Mouse (Mus musculus): ENCODE results near the gene Ugt2a3.
"Not testable (repeated sequence)": the region's sequence is repeated elsewhere in the genome, so short reads cannot be mapped to it uniquely, and the experiment has no call there.

Ugt2a3 gene

DNA sequence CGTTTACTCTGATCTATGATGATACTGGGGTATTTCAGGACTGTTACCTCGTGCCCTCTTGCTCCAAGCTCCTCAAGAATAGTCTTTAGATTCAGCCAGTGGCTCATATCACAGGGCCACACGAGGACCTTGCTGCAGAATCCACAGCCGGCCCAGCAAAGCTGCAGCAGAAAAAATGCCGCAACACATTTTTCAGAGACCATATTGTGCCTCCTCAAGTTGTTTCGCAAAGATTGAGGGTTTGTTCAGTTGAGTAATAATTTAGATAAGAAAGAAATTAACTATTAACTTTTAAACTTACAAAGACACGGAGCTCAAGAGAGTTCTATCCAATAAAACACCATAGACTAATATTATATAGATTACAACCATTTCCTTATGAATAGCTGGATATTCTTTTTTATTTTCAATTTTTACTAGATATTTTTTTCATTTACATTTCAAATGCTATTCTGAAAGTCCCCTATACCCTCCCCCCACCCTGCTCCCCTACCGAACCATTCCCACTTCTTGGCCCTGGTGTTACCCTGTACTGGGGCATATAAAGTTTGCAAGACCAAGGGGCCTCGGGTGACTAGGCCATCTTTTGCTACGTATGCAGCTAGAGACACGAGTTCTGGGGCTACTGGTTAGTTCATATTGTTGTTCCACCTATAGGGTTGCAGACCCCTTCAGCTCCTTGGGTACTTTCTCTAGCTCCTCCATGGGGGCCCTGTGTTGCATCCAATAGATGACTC lies at the start of gene Ugt2a3:
Gene Ugt2a3, minus strand, starts transcription at position 235 of the 737 bp plus-strand sequence.
- no peak for DNase-seq

DNA sequence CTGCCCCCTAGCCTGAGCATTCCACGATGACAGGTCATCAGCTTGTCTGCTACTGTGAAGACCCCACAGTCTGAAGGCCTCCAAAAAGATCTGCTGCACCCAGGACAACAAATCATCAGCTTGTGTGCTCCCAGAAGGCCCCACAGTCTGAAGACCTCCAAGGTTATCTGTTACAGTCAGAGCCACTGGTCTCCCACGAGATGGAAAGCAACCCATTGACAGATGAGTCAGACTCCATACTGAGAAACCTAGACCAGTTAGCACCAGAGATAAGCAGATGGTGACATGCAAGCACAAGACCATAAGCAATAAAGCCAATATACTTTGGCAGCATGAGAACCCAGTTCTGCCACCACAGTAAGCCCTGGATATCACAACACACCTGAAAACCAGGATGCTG lies 43.2 kb upstream of the Ugt2a3 start:
- DNase-seq: no peak

GRCm38 (mm10) chr5:87379825-87380224 lies 42.8 kb upstream of the Ugt2a3 start:
- DNase-seq: no peak

GRCm38 (mm10) chr5:87375874-87376383 lies 38.9 kb upstream of the Ugt2a3 start:
- no peak for DNase-seq

- no peak for DNase-seq
These were observed 36.5 kb upstream of the Ugt2a3 start for GRCm38 (mm10) chr5:87373502-87373863.

DNA sequence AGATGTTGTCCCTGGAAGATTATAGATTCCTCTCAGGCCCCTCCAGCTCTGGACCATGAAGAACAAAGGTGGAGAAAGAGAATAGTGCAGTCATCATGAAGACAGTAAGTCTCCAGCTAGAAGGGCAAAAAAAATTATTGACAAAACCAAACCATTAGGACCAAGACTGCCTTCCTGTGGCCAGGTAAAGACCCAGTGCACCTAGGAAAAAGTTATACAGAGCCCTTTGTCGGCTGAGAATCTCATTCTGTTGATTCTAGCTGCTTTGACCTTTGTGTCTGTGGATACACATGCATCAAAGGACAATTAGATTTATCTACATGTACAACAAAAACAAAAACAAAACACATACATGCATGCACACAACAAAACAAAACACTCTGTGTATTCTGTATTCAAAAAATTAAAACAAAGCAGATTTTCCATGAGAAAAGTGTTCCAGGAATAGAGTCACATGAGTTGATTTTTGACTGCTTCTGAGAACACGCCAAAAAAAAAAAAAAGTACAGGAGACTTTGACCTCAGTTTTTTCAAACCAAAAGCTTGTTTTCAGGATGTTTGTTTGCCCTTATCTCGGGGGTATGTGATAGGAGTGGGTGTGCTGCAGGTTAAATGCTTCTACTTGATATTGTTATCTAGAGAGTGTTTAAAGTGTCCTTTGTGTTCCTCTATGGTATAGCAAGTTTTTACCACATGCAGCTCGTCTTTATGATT lies 36.0 kb upstream of the Ugt2a3 start:
- DNase-seq: not testable (repeated sequence)

- no peak for DNase-seq
These were observed 13.4 kb upstream of the Ugt2a3 start for GRCm38 (mm10) chr5:87350350-87350749.

GRCm38 (mm10) chr5:87349150-87349549 lies 12.2 kb upstream of the Ugt2a3 start:
- DNase-seq: not testable (repeated sequence)

GRCm38 (mm10) chr5:87347479-87348078 lies 10.6 kb upstream of the Ugt2a3 start:
- DNase-seq: not testable (repeated sequence)

GRCm38 (mm10) chr5:87340461-87340860 lies 3.5 kb upstream of the Ugt2a3 start:
- no peak for DNase-seq

DNA sequence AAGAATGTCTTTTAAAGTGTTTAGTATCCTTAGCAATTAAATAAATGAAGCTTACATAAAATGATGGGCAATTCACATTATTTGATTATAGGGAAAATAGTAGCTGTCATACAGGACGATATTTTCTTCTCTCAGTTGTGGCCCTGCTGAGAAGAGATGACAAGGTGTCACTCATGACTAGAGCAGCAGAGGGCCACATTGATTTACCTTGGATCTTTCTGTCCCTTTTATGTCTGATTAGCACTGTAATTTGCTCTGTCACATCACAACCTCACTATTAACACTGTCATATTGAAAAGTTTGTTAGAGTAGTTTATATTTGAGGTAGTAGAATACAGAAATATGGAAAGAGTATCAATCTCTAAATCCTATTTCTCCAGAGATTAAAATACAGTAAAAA lies 1.8 kb downstream of the Ugt2a3 start:
- no peak for DNase-seq

DNA sequence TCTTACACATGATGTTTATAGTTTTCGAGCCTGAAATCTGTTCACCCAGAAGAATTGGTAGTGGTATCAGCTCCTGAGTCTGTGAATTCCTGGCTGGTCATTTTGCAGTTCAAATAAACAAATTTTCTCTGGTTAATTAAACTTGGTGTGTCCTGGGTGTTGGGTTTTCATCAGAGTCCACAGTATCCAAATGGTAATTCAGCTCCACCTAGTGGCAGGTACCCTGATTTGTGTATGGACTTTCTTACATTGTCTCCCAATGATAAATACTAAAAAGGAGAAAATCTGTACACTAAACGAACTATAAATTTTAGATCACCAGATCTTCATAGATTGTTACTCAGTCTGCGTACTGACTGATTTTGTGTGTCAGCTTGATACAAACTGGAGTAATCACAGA lies 3.4 kb downstream of the Ugt2a3 start:
- DNase-seq: no peak

DNA sequence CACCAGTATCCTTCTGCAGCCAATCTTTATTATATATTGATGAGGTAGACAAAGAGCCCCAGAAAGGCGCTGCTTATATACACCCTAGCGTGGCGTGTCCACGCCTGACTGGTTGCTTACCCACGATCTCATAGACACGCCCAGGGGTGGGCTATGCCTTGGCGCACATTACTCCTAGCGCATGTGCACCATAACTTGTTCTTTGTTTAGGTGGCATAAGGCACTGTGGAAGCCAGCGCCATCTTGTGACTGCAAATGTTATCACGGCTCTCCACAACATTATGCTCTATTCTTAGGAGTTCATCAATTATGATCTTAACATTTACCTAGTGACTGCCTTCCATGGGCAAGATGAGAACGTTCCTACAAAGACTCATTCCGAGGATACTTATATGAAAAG lies 25.6 kb downstream of the Ugt2a3 start:
- DNase-seq: no peak

- not testable (repeated sequence) for DNase-seq
These were observed 50.8 kb downstream of the Ugt2a3 start for GRCm38 (mm10) chr5:87286180-87286579.

DNA sequence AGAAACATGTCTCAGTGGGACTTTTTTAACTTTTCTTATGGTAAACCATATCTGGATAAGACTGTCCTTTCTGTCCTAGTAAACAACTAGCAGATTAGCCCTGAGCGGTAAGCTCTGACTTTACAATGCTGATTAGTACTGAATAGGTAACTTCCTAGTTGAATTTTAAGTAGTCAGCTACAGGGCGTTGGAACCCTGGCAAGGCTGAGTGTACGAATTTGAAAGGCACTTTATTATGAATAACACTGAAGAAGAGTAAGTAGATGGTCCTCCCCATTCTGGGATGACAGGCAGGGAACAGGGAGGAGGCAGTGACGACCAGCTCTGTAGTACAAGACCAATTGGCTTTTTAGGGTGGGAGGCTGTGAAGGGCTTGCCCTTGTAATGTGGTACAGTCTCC lies 61.0 kb downstream of the Ugt2a3 start:
- not testable (repeated sequence) for DNase-seq

DNA sequence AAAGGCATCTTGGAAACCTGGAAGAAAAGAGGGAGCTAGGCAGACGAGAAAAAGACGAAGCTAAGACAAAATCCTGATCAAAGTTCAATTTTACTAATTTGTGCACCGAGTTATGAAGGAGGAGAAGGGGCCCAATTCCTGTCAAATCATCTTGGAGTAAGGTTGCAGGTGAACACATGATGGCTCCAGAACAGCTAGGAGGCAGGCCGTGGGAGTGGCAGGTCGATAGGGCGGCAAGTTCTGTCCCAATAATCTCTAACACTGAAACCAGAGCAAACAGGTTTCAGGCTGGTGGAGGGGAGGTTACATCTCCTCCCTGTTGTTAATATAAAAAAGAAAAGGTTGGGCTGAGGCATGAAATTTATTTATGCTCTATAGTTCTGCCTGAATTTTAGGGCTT lies 61.4 kb downstream of the Ugt2a3 start:
- no peak for DNase-seq

Measured in thymus, postnatal 36 days (tissue).